Mouse (Mus musculus): ENCODE results near the gene Surf6.

The Surf6 gene

GRCm38 (mm10) chr2:26902467-26903220, at the start of gene Surf6:
Gene Surf6, minus strand, starts transcription at chr2:26902879.
- peak; percentile 86 for DNase-seq (ENCODE audit: extremely low spot score, low read depth, low spot score)

DNA sequence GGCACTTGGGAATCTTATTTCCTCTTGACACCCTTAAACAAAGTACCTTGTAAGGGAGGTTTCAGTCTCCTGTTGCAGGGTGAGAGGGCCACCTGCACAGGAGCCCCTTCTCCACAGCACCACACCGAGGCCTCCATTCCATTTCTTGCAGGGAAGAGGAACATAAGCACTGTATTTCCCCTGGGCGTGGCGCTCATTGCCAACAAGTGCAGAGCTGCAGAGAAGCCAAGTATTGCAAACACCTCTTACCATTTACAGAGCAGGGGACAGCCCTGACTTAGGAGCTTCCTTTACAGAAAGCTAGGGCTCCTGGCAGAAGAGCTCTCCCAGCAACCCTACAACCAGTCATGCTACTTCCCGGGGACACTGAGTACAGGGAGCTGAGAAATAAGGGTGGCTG, 49.5 kb upstream of the Surf6 start:
- no peak for DNase-seq (ENCODE audit: extremely low spot score, low read depth, low spot score)

- DNase-seq (ENCODE audit: extremely low spot score, low read depth, low spot score), result no peak
Measured at GRCm38 (mm10) chr2:26951346-26951905, 48.7 kb upstream of the Surf6 start.

GRCm38 (mm10) chr2:26950411-26950810, 47.7 kb upstream of the Surf6 start:
- DNase-seq (ENCODE audit: extremely low spot score, low read depth, low spot score), result no peak

GRCm38 (mm10) chr2:26943253-26943652, 40.6 kb upstream of the Surf6 start:
- DNase-seq (ENCODE audit: extremely low spot score, low read depth, low spot score), result no peak

- no peak for DNase-seq (ENCODE audit: extremely low spot score, low read depth, low spot score)
Measured at GRCm38 (mm10) chr2:26941539-26941938, 38.9 kb upstream of the Surf6 start.

DNA sequence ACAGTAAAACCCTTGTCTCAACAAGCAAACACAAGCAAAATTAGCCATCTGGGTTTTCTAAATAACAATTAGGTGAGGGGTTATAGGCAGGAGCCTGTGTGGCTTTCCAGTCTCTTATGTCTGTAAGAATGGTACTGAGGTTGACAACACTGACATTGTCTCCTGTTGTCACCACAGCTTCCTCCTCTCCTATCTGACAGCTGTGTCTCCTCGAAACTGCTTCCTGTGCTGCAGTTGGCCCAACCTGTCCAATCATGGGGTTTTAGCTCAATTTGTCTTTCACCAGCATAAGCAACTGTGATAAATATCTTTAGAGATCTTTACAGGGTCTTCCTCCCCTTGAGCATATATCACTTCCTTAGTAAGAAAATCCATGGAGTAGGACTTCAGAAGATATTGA, 33.7 kb upstream of the Surf6 start:
- no peak for DNase-seq (ENCODE audit: extremely low spot score, low read depth, low spot score)

DNA sequence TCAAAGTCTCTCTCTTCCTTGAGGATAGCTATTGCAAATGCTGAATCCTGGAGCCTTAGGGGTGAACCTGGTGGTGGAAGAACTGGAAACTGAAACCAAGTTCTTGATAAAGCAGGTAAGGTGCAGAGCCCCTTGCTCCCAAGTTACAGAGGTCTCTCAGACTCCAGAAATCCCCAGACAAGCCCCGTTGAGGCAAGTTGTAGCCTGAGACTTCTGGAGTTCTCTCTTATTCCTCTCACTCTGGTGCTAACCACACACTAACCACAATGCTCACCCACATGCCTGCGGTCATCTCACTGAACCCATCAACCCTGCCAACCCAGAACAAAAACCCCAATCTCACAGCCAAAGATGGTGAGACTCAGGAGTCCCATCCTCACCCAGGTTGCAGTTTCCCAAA, 32.6 kb upstream of the Surf6 start:
- DNase-seq (ENCODE audit: extremely low spot score, low read depth, low spot score), result no peak

GRCm38 (mm10) chr2:26933304-26934055, 30.8 kb upstream of the Surf6 start, which contains the start of the genes Surf4 and Stkld1:
Gene Surf4, minus strand, starts transcription at chr2:26933928.
Gene Stkld1, plus strand, starts transcription at chr2:26934047.
- DNase-seq (ENCODE audit: extremely low spot score, low read depth, low spot score), result no peak

DNA sequence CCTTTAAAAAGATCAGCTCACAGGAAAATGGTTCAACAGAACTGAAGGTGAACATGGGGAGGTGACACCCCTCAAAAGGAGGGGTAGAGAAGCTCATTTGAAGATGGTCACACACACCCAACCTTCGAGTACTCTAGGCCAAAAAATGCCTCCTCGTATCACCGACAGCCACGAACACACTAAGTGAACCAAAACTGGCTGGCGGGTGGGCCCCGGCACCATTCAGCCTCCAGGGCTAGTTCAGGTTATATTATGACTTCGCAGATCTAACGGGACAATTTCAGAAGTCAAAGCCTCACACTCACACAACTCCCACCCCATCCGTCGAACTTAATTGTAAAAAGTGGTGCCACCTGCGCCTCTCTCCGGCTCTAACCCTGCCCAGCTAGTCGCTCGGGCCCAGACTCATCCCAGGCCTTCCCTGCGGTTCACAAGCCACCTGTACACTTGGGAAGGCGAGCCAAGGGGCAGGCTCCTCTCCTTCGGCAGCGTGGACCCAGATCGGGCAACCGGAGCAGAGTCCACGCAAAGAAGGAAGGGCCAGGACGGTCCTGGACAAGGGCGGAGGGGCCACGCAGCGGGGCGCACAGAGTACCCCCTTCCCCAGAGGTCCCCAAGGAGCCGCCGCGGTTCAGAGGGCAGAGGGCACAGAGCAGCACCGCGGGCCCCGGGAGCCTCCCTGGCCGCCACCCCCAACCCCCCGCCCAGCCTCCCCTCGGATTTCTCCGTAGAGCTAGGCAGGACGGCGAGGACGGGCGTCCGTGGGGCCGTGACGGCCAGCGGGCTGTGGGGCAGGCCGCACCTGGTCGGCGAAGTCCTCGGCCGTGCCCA, 30.0 kb upstream of the Surf6 start:
- DNase-seq (ENCODE audit: extremely low spot score, low read depth, low spot score), result no peak

DNA sequence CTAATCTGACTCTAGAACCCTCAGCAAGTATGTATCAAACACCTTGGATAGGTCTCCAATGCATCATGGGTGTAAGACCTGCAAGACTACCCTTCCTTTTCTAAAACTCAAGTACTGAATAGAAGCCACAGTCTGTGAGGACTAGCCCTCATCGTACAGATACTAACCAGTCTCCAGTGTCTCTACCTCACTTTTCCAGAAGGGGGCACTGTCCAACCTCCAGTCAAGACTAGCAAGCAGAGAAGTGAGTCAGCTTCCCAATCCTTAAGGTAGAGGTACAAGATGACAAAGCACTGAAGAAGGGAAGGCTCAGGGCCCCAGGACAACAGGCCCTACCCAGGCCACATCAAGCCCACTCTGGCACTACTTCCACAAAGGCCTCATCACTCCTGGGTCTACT, 27.7 kb upstream of the Surf6 start:
- DNase-seq (ENCODE audit: extremely low spot score, low read depth, low spot score), result no peak

DNA sequence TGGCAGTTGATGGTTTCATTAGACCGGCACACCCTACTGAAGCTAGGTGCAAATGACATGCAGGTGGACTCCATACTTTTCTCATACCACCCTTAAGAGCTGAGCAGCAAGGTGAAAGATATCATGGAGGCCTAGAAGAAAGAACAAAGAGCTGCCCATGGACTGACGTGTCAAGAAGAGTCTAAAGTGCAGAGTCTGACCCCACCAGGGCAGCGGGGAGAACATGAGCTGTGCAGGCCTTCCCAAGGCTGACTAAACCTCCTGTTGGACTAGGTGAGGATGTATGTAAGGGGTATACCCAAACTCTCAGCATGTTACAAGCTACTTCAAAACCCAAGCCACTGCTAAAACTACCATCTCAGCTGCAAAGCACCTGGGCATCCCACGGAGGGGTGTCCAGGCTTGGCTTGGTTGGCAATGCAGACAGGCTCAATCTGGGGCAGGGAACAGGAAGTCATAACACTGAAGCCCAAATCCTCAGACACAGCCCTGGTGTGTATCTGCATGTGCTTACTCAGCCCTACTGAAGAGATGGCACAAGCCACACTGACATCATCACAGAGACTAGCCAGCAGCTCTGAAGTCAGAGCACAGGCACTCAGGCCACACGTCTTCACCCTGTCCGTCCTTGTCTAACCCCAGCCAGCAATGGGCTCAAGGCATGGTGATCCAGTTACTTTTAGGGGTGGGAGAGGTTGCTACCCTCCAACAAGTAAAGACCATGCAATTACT, 25.2 kb upstream of the Surf6 start:
- no peak for DNase-seq (ENCODE audit: extremely low spot score, low read depth, low spot score)

GRCm38 (mm10) chr2:26921784-26922183, 19.1 kb upstream of the Surf6 start:
- no peak for DNase-seq (ENCODE audit: extremely low spot score, low read depth, low spot score)

DNA sequence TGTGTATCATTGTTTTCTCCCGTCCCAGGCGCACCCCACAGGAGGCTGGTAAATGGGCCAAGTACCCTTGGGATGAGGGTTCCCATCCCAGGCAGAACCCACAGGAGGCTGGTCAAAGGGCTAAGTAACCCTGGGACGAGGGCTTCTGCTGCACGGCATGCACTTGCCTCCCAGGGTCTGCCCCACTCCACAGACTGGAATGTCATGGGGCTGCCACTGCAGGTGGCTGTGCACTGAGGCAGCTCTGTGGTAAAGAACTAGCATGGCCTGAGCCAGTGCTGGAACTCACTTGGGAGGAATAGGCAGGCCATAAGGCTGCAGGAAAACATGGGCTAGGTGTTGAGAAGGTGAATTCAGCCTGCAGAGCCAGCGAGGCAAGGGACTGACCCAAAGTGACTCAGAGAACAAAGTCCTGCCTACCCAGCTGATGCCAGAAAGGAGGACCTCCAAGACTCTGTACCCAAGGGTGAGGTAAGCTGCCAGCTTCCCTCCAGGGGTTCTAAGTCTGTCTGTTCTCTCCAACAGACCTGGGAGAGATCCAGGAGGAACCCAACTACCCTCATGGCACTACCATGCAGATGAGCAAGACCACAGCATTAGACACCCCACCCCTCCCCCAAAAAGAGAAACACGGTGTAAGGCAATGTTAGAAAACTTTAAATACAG, 17.6 kb upstream of the Surf6 start:
- DNase-seq (ENCODE audit: extremely low spot score, low read depth, low spot score), result no peak

GRCm38 (mm10) chr2:26919684-26920083, 17.0 kb upstream of the Surf6 start:
- no peak for DNase-seq (ENCODE audit: extremely low spot score, low read depth, low spot score)

DNA sequence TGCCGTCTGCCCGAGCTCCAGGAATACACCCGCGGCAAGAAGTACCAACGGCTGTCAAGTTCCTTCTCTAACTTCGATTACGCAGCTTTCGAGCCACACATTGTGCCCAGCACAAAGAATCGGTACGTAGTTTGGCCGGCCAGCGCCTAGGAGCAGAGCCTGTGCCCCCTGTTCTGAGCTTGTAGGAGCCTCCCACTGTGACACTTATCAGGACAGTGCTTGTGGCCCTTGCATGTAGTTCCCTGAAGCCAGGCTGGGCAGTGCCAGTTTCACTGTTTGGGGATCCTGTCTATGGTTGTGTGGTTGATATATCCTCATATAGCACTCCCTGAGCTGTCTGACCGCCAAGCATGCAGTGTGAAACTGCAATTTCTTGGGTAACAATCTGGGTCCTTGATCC, 14.1 kb upstream of the Surf6 start:
- DNase-seq (ENCODE audit: extremely low spot score, low read depth, low spot score), result no peak

GRCm38 (mm10) chr2:26915927-26916728, 13.4 kb upstream of the Surf6 start, which contains the start of the genes Surf2 and Surf1:
Gene Surf2, plus strand, starts transcription at chr2:26916367.
Gene Surf1, minus strand, starts transcription at chr2:26916530.
- no peak for DNase-seq (ENCODE audit: extremely low spot score, low read depth, low spot score)

DNA sequence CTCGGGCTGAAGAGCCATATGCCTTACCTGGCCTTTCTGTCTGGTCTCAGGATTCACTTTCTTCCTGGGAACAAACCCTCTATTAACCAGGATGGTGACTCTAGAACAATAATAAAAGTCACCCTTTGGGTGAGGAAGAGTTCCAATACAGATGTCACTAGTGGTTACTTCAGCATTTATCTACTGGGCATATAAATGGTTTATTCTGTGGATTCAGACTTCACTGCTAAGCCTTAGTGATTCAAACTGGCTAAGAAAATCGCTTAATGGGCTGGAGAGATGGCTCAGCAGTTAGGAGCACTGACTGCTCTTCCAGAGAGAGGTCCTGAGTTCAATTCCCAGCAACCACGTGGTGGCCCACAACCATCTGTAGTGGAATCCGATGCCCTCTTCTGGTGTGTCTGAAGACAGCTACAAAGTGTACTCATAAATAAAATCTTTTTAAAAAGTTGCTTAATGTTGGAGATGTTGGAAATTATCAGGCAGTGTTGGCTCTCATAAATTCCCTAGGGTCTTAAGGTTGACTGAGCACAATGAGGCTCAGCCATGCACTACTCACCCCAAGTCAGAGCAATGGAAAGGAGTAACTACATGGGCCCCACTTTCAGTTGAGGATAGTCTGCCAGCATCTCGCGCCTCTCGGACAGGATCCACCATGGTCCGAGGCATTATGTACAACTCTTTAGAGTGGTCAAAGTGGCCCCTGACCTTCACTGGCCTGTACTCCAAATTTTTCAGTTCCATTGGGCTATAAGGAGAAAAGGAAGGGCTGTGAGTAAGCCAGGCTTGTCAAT, 11.7 kb upstream of the Surf6 start:
- DNase-seq (ENCODE audit: extremely low spot score, low read depth, low spot score), result no peak
